ENCODE assay signal across 14 mouse cellular contexts in genomic region chr16:55757952-55758706, GRCm38 (mm10).
DNase-seq lines count a peak whose midpoint lies in the region; ATAC-seq and TF ChIP-seq lines count a peak whose summit lies in the region.
"Had no signal": no experiment of that assay in that cellular context is flagged by ENCODE, and none has a peak within 500 bp of the region (broad histone marks: within the 10 kb centered on the region; RNA-seq: fewer than 3 reads in every experiment).

No protein-coding gene starts in this region.

- peak; percentile 72 for ATAC-seq in limb, embryonic 11.5 days (ENCODE audit: insufficient number of reproducible peaks, low FRiP score, low TSS enrichment, low read depth)
- peak; percentile 82 for ATAC-seq in intestine, embryonic 14.5 days (replicated peaks; ENCODE audit: low FRiP score, low TSS enrichment, low read depth)
- no peak for ATAC-seq in neural tube, embryonic 15.5 days (ENCODE audit: low FRiP score)

- no peaks in the 10 kb centered on the region for H3K9me3 ChIP-seq in limb, embryonic 11.5 days (ENCODE audit: control insufficient read depth, low read length)
- no peaks in the 10 kb centered on the region for H3K9me3 ChIP-seq in limb, embryonic 10.5 days (replicated peaks)
- no peaks in the 10 kb centered on the region for H3K9me3 ChIP-seq in intestine, embryonic 14.5 days (ENCODE audit: control insufficient read depth, low read length)
- H3K9me3 ChIP-seq in neural tube, embryonic 15.5 days (replicated peaks), result no peaks in the 10 kb centered on the region
- H3K9me3 ChIP-seq: forebrain, embryonic 10.5 days had no signal

- no peak overlapping the region for H3K4me3 ChIP-seq in limb, embryonic 11.5 days (ENCODE audit: low read depth, low read length)
- H3K4me3 ChIP-seq in limb, embryonic 10.5 days, result no peak overlapping the region
- H3K4me3 ChIP-seq in intestine, embryonic 14.5 days (ENCODE audit: low read depth, low read length), result no peak overlapping the region
- no peak overlapping the region for H3K4me3 ChIP-seq in neural tube, embryonic 15.5 days (replicated peaks)
- no peak overlapping the region for H3K4me3 ChIP-seq in layer of hippocampus, adult 2 months
- H3K4me3 ChIP-seq: forebrain, embryonic 10.5 days; gastrocnemius, adult 2 months had no signal

- no peaks in the 10 kb centered on the region for H3K4me1 ChIP-seq in limb, embryonic 11.5 days (ENCODE audit: control insufficient read depth, insufficient read depth, low read length)
- 0 out of 2 replicates have a peak, but pooled peaks cover 6% of the 10 kb centered on the region for H3K4me1 ChIP-seq in limb, embryonic 10.5 days
- H3K4me1 ChIP-seq in intestine, embryonic 14.5 days (replicated peaks; ENCODE audit: control insufficient read depth, insufficient read depth, low read length), result no peaks in the 10 kb centered on the region; the same call in 1 of the 2 replicates
- no peaks in the 10 kb centered on the region for H3K4me1 ChIP-seq in neural tube, embryonic 15.5 days
- H3K4me1 ChIP-seq: forebrain, embryonic 10.5 days had no signal

- TF ChIP-seq CTCF in layer of hippocampus, adult 2 months (conservative IDR thresholded peaks at IDR 0.05), result no peak

- no peak for DNase-seq in limb, embryonic 11.5 days (ENCODE audit: low spot score)
- DNase-seq in limb, embryonic 10.5 days (ENCODE audit: low spot score), result no peak
- peak; percentile 47 for DNase-seq in embryo, embryonic 10.5 days (ENCODE audit: low spot score)
- DNase-seq in intestine, embryonic 14.5 days (ENCODE audit: low spot score), result peak; percentile 56
- no peak for DNase-seq in T-cell, adult 2 months (ENCODE audit: low spot score)
- DNase-seq in layer of hippocampus, adult 2 months (ENCODE audit: low spot score in 2 of 2), result no peak
- DNase-seq in frontal cortex, postnatal 25 days (ENCODE audit: low spot score in 2 of 2), result no peak
- DNase-seq: adrenal gland, postnatal 14 days; cerebellum, postnatal 36 days; gastrocnemius, adult 2 months; thymus, adult 18-20 months had no signal

- 28% methylated on average over 4 of the region's 5 CpGs for WGBS in limb, embryonic 11.5 days
- WGBS in limb, embryonic 10.5 days, result 54% methylated on average over 5 of the region's 5 CpGs
- WGBS in intestine, embryonic 14.5 days, result 14% methylated on average over 5 of the region's 5 CpGs
- 37% methylated on average over 5 of the region's 5 CpGs for WGBS in neural tube, embryonic 15.5 days

- H3K27ac ChIP-seq in limb, embryonic 11.5 days (replicated peaks; ENCODE audit: low read depth, low read length), result no peak overlapping the region
- H3K27ac ChIP-seq in limb, embryonic 10.5 days, result no peak overlapping the region
- H3K27ac ChIP-seq in intestine, embryonic 14.5 days (ENCODE audit: low read depth), result peak overlapping the region; percentile 64; the same call in 1 of the 2 replicates
- H3K27ac ChIP-seq in neural tube, embryonic 15.5 days (replicated peaks), result no peak overlapping the region
- no peak overlapping the region for H3K27ac ChIP-seq in layer of hippocampus, adult 2 months
- H3K27ac ChIP-seq: forebrain, embryonic 10.5 days; gastrocnemius, adult 2 months had no signal

- H3K9ac ChIP-seq in limb, embryonic 11.5 days (ENCODE audit: low read length), result no peak overlapping the region
- no peak overlapping the region for H3K9ac ChIP-seq in intestine, embryonic 14.5 days (ENCODE audit: low read length)
- H3K9ac ChIP-seq in neural tube, embryonic 15.5 days (replicated peaks), result no peak overlapping the region

- H3K36me3 ChIP-seq in limb, embryonic 11.5 days (ENCODE audit: control insufficient read depth, insufficient read depth, low read length), result no peaks in the 10 kb centered on the region
- no peaks in the 10 kb centered on the region for H3K36me3 ChIP-seq in limb, embryonic 10.5 days
- H3K36me3 ChIP-seq in intestine, embryonic 14.5 days (ENCODE audit: control insufficient read depth, insufficient read depth, low read length), result no peaks in the 10 kb centered on the region
- H3K36me3 ChIP-seq in neural tube, embryonic 15.5 days, result no peaks in the 10 kb centered on the region
- H3K36me3 ChIP-seq: forebrain, embryonic 10.5 days had no signal

- no peak overlapping the region for H3K4me2 ChIP-seq in limb, embryonic 11.5 days (ENCODE audit: low read depth, severe bottlenecking)
- peak overlapping the region; percentile 12; the same call in 1 of the 2 replicates for H3K4me2 ChIP-seq in intestine, embryonic 14.5 days (ENCODE audit: low read length)
- H3K4me2 ChIP-seq in neural tube, embryonic 15.5 days, result 0 out of 2 replicates have a peak overlapping the region, but pooled peaks have one; percentile 11
- H3K4me2 ChIP-seq: liver, embryonic 11.5 days had no signal

- no peaks in the 10 kb centered on the region for H3K27me3 ChIP-seq in limb, embryonic 11.5 days (ENCODE audit: control insufficient read depth, insufficient read depth, low read length)
- no peaks in the 10 kb centered on the region for H3K27me3 ChIP-seq in limb, embryonic 10.5 days (ENCODE audit: low read depth, poor library complexity, severe bottlenecking)
- H3K27me3 ChIP-seq in intestine, embryonic 14.5 days (replicated peaks; ENCODE audit: control insufficient read depth, insufficient read depth, low read length), result no peaks in the 10 kb centered on the region
- H3K27me3 ChIP-seq in neural tube, embryonic 15.5 days (replicated peaks), result no peaks in the 10 kb centered on the region

Comparison
In these comparisons a context has a peak if more than half of its experiments do, and no peak if none do; other contexts are left out.
1. DNase-seq: peak in embryo, embryonic 10.5 days (single experiment) and intestine, embryonic 14.5 days (single experiment); none in limb, embryonic 11.5 days (single experiment), limb, embryonic 10.5 days (single experiment), T-cell, adult 2 months (single experiment), layer of hippocampus, adult 2 months (0 of 2) and frontal cortex, postnatal 25 days (0 of 2).